Mouse (Mus musculus) cerebellum, postnatal 10 days (tissue): ENCODE data around the gene Ndufaf5.
"Not testable (repeated sequence)": the region's sequence is repeated elsewhere in the genome, so short reads cannot be mapped to it uniquely, and the experiment has no call there.

Source experiments
- DNase-seq, 2 experiments: peaks; one replicate each; pipeline ENCODE4 v3.0.0; 2021; ENCODE audit warnings: mixed read lengths in 2 of 2

Ndufaf5 gene

DNA sequence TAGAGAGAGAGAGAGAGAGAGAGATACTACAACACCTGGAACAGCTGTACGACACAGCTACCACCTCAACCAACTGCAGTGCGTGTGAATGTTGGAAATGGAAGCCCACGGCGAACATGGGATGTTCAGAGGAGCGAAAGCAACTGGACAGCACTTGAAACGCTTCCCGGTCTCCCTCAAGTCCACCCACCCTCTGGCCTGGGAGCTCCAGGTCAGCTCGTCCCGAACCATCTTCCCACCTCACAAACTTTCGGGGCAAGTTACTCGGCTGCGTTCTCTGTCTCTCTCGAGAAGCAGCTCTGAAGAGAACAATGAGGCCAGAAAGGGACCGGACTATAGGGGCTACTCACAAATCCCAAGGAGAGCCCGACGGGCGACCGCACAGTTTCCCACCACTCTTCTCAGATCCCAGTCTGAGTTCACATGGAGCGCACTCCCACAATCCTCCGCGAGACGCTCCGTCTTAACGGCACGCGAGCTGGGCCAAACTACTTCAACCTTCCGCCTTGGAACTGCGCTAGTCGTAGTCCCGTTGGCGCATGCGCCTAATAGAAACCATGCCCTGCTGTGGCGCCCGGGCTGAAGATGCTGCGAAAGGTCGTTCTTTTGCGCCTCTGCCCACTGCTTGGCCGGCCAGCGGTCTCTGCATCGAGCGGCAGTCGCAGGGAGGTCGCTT, at the start of gene Ndufaf5, which contains the start of gene Esf1:
Gene Ndufaf5, plus strand, starts transcription at position 523 of the 676 bp plus-strand sequence.
Gene Esf1, minus strand, starts transcription at position 438 of the 676 bp plus-strand sequence.
- peak; percentile 97 for DNase-seq

DNA sequence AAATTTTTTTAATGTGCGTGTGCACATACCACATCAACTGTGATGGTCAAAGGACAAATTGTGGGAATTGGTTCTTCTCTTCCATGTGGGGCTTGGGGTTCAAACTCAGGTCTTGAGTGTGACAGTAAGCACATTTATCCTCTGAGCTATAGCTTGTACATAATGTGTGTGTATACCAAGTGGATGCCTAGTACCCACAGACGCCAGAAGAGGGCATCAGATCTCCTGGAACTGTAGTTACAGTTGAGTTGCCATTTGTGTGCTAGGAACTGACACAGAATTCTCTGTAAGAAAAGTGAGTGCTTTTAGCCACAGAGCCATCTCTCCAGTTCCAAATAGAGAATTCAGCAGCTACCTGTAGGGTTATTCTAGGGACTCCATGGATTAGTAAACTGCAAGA, 44.9 kb upstream of the Ndufaf5 start:
- no peak for DNase-seq

DNA sequence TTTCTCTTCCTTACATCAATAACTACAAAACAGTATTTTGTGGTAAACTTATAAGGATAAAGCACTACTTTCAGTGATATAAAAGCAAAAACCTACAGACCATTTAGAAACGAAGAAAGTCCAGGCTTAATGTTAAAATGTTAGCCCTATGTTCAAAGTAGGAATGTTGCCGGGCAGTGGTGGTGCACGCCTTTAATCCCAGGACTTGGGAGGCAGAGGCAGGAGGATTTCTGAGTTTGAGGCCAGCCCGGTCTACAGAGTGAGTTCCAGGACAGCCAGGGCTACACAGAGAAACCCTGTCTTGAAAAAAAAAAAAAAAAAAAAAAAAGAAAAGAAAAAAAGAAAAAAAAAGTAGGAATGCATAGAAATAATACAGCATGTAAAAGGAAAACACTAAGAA, 18.7 kb upstream of the Ndufaf5 start, which contains the start of gene Gm17374:
Gene Gm17374, plus strand, starts transcription at position 301 of the 400 bp plus-strand sequence.
- DNase-seq = not testable (repeated sequence)

DNA sequence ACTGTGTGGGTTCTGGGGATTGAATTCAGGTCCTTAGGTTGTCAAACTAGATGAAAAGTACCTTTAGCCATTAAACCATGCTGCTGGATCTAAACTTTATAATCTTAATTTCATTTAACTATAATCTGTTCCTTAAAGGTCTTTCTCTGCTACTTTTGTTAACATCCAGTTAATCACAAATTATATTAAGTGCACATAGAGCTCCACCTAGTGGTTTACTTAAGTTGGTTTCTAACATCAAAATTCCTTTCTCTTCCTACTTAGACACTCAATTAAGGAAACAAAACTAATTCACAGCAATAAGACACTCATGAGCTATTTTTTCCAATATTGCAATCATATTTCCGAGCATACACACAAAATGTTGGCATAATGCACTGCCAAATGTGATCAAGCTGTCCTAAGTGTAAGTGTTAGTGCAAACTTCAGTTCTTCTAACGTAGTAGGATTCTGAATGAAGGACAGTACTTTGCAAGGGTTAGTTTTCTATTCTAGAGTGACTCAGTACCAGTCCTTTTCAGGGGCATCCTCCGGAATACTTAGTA, 11.2 kb upstream of the Ndufaf5 start:
- DNase-seq = peak in 1 of 2 experiments; percentile 42

DNA sequence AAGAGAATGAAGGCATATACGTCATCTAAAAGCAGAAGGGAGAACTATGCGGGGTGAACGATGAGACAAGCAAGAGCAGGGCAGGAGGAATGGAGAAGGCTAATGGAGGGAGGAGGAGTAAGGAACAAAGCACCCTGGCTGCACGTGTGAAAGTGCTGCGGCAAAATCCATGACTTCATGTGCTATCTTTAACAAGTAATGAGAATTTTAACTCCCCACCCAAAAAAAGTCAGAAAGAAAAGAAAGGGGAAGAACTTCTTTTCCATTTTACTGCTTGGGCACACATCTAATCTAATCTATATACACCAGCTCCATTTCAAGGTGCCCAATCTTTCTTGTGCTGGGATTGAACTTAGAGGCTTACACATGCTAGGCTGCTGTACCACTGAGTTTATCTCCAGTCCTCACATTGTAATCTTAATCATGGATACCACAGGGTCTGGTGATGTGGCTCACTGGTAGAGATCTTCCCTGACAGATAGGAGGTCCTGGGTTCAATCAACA, 7.0 kb upstream of the Ndufaf5 start:
- DNase-seq = no peak

DNA sequence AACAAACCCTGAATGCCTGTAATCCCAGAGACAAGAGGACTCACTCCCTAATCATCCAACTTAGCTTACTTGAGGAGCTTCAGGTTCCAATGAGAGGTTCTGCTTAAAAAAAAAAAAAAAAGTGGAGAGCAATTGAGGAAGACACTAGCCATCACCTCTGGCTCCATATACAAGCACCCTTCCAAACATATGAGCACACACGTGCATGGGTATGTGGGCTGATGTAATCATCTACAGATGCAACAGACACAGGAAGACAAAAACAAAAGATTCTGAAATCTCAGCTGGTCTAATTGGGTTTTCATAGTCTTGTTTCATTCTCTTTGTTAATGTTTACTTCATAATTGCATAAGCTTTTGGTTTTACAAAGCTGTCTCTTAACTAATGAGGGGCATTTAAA, 1.4 kb upstream of the Ndufaf5 start:
- DNase-seq = no peak

DNA sequence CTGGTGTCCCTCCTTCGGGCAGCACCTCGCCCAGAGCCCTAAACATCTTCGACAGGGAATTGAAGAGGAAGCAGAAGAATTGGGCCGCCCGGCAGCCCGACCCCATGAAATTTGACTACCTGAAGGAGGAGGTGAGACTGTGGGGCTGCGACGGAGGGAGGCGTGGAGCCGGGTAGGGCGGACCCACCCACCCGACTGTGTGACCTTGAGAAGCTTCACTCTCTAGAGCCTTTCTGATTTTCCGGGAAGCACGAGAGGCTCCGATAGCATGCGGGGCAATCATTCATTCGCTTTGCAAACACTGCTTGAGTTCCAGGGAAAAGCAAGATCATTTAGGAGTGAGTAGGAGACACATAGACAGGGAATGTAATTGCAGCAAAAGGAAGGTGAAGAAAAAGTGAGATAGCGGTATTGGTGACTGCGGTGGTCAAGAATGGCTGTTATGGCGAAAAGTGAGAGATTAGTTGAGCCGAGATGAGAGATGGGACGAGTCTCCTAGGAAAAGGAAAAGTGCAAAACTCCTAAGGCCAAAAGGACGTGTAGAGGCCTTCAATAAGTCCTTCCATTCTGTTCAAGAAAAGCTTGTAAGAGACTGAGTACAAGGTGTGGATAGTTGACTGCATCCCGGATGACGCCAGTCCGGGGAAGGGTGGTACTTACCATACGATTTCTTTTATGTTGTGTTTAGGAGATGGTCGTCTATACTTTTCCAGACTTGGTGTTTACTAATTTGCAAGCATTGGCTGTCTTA, 529 bp downstream of the Ndufaf5 start:
- peak in 1 of 2 experiments; percentile 5 for DNase-seq

DNA sequence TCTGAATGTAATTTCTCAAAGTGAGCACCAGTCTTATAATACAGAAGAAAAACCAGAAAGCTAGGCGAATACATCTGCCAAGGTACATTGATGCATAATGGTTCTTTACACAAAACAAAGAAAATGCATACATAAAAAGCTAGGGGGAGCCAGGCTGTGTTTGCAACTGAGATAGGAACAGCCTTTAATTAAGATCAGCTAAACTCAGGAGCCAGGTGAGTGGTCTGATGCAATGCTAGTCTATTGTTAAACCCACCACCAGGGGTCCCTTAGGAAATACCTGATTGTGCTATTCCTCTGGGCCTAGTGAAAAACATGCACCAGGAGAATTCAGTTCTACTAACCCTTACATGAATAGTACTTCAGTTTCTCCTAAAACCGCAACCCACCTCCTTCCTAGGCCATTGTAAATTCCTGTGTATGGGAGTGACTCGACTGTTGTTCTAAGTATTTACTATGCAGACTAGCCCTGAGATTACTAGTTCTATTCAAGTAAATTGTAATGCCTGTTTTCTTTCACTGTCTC, 15.3 kb downstream of the Ndufaf5 start:
- DNase-seq = not testable (repeated sequence)

DNA sequence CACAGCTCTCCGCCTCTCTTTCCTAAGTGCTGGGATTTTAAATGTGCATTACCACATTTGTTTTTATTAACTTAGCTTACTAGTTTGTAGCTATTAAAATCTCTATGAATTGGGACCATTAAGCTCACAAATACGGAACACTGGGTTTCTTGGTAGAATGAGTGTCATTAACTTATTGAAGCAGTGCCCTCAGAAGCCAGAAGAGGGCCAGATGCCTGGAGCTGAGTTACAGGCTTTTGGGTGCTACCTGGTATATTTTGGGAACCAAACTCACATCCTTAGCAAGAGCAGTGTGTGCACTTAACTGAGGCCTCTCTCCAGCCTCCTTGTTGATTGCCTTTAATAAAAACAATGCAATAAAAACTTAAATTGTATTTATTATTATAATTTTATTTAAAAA, 30.3 kb downstream of the Ndufaf5 start:
- peak; percentile 22 to 28 for DNase-seq

DNA sequence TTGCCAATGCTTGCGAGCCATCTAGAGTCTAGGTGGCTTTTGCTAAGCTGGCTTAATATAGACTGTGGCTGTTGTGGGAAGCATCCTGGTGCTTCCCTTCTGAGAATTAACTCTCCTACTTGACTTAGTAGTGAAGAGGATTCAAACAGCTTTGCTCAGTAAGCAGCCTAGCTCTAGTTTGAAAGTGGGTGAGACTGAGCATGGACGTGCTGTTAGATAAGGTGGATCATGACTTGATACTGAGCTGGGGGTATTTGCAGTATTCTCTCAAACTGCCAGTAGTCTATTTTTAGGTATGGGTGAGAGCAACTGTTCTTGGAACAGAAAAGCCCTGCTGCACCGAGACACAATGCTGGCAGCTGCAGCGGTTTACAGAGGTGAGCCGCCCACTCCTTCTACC, 32.1 kb downstream of the Ndufaf5 start:
- DNase-seq = no peak

DNA sequence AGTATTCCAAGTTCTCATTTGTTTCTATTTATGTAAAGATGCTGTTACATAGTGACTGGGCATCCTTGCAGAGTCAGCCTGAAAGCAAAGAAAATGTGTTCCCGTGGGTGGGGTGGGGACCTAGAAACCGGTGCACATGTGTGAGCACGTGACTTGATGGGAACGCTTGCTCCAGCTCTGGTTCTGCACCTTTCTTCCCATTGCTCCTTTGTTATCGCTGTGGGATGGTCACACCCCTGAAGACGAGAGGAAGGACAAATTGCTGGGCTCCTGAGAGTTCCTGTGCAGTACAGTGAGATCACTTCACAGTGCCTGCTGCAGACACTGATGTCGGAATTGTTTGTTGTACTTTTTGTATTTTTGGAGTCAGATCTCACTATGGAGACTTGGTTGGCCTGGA, 33.3 kb downstream of the Ndufaf5 start:
- no peak for DNase-seq

DNA sequence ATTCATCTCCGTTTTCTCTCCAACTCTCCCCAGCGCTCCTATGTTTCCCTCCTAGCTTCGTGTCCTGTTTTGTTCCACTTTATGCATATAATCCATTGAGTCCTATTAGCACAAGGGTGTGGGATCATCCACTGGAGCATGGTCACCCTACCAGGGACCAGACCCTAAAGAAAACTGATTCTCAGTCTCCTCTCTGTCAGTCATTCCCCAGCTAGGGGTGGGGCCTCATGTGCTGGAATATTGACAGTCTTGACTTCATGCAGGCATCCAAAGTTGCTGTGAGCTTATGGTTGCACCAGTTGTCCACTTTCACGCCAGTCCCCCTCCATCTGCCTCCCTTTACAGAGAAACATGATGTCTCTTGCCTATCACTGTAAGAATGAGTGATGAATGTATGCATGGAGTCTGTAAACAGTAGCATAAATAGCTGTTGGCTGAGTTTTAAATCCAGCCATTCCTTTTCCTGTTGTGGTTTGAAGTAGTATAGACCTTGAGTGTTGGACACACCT, 44.1 kb downstream of the Ndufaf5 start:
- no peak for DNase-seq

DNA sequence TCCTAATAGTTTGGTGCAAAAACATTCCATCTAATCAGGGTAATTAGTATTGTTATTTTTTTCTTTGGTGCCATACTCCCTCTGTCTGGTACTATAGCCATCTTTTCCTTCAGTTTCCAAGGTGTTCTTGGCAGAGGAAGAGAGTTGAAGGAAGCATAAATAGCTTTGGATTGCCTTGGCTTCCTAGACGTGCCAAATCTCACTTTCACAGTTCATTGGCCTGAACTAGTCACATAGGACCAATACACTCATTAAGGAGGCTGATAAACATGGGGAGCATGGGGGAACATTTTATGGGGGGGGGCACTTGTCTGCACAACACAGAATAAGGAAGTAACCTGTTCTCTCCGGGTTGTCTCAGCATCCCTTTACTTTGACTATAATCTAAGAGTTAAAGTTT, 45.0 kb downstream of the Ndufaf5 start:
- DNase-seq = peak; percentile 36

DNA sequence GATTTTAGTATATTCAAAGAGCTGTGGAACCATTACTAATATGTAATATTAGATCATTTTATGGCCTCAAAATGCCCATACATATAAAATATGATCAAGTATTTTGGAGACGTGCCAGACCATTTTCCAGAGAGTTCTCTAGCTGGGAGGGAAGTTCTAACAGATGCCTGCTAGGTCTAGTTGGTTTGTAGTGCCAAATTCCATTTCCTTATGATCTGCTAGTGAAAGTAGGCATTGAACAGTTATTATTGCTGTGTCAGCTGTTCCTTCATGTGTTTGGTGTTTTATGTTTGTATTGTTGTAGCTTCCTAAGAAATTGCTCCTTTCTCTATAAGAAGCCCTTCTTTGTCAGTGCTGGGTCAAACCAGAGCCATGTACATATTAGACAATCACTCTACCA, 45.5 kb downstream of the Ndufaf5 start:
- DNase-seq = peak; percentile 22 to 31

DNA sequence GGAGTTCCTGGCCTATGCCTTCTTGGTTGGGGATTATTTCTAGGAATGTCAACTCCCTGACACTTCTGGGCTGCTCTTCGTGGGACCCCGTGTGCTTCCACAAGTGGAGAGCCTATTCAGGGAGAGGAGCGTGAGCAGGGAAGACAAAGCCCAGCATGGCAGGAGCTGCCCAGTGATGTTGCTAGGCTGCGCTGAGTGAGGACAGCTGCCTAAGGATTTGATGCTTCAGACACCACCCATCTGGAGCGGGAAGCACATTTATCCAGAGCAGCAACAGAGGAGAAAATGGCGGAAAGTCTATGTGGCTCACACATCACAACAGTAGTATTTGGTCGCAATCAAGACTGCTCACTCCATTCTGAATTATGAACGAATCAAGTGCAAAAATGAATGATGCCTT, 49.9 kb downstream of the Ndufaf5 start:
- no peak for DNase-seq

DNA sequence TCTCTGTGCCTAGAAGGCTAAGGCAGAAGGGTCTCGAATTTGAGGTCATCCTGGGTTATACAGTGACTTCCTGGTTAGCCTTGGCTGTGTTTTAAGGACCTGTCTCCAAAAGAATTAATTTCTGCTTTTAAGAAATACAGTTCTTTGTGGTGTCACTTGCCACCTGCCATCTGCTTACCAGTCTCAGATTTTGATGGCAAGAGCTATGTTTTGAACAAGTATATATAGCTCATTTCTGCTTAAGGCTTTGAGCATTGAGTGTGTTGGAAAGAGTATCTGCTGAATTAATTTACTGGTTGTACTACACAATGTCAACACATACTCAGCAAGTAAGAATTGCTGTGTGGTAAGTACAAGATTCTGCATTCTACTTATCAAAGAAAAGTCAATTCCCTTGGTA, 59.8 kb downstream of the Ndufaf5 start:
- no peak for DNase-seq

DNA sequence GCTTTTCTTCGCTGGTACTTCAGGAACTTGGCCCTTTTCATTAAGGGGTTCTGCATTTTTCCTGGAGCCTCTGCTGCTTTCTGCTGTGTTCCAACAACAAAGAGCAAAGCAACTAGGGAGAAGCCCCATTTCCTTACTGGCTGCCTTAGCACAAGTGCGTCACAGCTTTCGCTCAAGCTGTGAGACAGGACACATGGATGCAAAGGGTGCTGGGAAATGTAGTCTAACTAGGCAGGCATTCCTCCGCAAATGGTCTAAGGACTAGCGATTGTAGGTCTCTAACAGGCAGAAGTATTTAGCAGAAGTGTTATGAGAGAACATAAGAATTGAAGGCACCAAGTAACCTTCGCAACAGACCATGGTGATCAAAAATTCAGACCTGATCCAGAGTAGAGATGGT, 66.8 kb downstream of the Ndufaf5 start:
- DNase-seq = peak in 1 of 2 experiments; percentile 11

DNA sequence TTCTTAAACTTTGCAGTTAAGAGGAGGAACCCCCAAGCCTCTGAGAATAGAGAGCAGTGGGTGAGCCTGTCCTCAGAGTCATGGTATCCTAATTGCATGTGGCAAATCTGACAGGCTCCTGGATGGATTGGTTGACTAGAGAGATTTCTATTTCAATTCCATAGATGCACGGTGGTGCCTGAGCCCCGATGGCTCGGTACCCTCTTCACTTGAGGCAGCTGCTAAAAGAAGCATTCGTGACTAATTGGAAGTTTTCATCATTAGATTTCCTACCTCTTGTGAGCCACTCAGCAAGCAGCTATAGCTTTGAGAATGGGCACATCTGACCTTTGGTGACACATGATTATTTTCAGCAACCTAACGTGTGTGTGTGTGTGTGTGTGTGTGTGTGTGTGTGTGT, 71.9 kb downstream of the Ndufaf5 start:
- no peak for DNase-seq

DNA sequence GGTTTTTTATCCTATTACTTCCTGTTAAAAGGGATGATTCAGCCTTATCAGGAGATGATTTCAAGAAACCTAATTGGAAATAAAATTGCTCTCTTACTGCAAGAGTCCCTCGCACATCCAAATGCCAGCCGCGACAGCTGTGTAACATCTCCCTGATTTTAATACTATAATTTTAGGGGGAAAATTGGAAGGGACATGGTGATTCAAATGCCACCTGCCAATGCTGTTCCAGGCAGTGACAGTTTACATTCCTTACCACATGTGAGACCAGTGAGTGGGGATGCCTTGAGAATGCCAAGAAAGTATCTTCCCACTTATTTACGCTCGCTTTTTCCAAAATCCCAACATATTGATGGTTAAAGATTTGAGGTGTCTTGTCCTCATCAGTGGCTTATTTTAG, 72.7 kb downstream of the Ndufaf5 start:
- DNase-seq = no peak
